33 mouse cellular contexts compared by ENCODE assay signal in genomic region chr15:6995246-6995645, GRCm38 (mm10).
DNase-seq lines count a peak whose midpoint lies in the region; ATAC-seq and TF ChIP-seq lines count a peak whose summit lies in the region.
"Had no signal": no experiment of that assay in that cellular context is flagged by ENCODE, and none has a peak within 500 bp of the region (broad histone marks: within the 10 kb centered on the region; RNA-seq: fewer than 3 reads in every experiment).

No protein-coding gene starts in this region.

- no peaks in the 10 kb centered on the region for H3K27me3 ChIP-seq in hindbrain, postnatal 0 days (ENCODE audit: insufficient read depth, low read length)
- no peaks in the 10 kb centered on the region for H3K27me3 ChIP-seq in hindbrain, embryonic 11.5 days (ENCODE audit: control insufficient read depth, insufficient read depth, low read length)
- no peaks in the 10 kb centered on the region for H3K27me3 ChIP-seq in kidney, embryonic 14.5 days (ENCODE audit: control insufficient read depth, insufficient read depth, low read length)
- no peaks in the 10 kb centered on the region for H3K27me3 ChIP-seq in stomach, postnatal 0 days (ENCODE audit: control insufficient read depth, insufficient read depth, low read length)
- H3K27me3 ChIP-seq in forebrain, embryonic 16.5 days (replicated peaks; ENCODE audit: control insufficient read depth, insufficient read depth, low read length) = no peaks in the 10 kb centered on the region
- H3K27me3 ChIP-seq: embryonic facial prominence, embryonic 13.5 days; hindbrain, embryonic 13.5 days; limb, embryonic 15.5 days; liver, embryonic 15.5 days; midbrain, embryonic 12.5 days; neural tube, embryonic 12.5 days had no signal

- H3K4me2 ChIP-seq in hindbrain, postnatal 0 days (ENCODE audit: low read depth, low read length) = no peak overlapping the region
- no peak overlapping the region for H3K4me2 ChIP-seq in hindbrain, embryonic 11.5 days (replicated peaks; ENCODE audit: low read depth, low read length)
- H3K4me2 ChIP-seq in kidney, embryonic 14.5 days (replicated peaks; ENCODE audit: low read depth, low read length) = no peak overlapping the region
- no peak overlapping the region for H3K4me2 ChIP-seq in stomach, postnatal 0 days (replicated peaks; ENCODE audit: low read depth)
- H3K4me2 ChIP-seq in forebrain, embryonic 16.5 days (ENCODE audit: low read length) = no peak overlapping the region
- H3K4me2 ChIP-seq: embryonic facial prominence, embryonic 13.5 days; heart, embryonic 11.5 days; hindbrain, embryonic 13.5 days; limb, embryonic 15.5 days; liver, embryonic 15.5 days; midbrain, embryonic 12.5 days; neural tube, embryonic 12.5 days had no signal

- 46% methylated on average over 3 of the region's 3 CpGs for WGBS in hindbrain, postnatal 0 days
- 73% methylated on average over 3 of the region's 3 CpGs for WGBS in hindbrain, embryonic 11.5 days
- WGBS in kidney, embryonic 14.5 days = 43% methylated on average over 3 of the region's 3 CpGs
- 35% methylated on average over 3 of the region's 3 CpGs for WGBS in stomach, postnatal 0 days
- WGBS in forebrain, embryonic 16.5 days = 68% methylated on average over 3 of the region's 3 CpGs

- no peaks in the 10 kb centered on the region for H3K36me3 ChIP-seq in hindbrain, postnatal 0 days (ENCODE audit: insufficient read depth, low read length)
- no peaks in the 10 kb centered on the region for H3K36me3 ChIP-seq in hindbrain, embryonic 11.5 days (ENCODE audit: control insufficient read depth, insufficient read depth, low read length)
- H3K36me3 ChIP-seq in kidney, embryonic 14.5 days (ENCODE audit: control insufficient read depth, insufficient read depth, low read length) = no peaks in the 10 kb centered on the region
- H3K36me3 ChIP-seq in stomach, postnatal 0 days (ENCODE audit: control insufficient read depth, insufficient read depth, low read length) = no peaks in the 10 kb centered on the region
- H3K36me3 ChIP-seq in forebrain, embryonic 16.5 days (ENCODE audit: control insufficient read depth, insufficient read depth) = no peaks in the 10 kb centered on the region
- H3K36me3 ChIP-seq: embryonic facial prominence, embryonic 13.5 days; G1E; hindbrain, embryonic 13.5 days; limb, embryonic 15.5 days; liver, embryonic 15.5 days; midbrain, embryonic 12.5 days; neural tube, embryonic 12.5 days had no signal

- no peak for ATAC-seq in hindbrain, postnatal 0 days
- ATAC-seq in hindbrain, embryonic 11.5 days (ENCODE audit: low FRiP score) = no peak
- ATAC-seq in kidney, embryonic 14.5 days (ENCODE audit: low FRiP score, low TSS enrichment) = no peak
- ATAC-seq in stomach, postnatal 0 days (ENCODE audit: low FRiP score, low TSS enrichment) = no peak
- ATAC-seq in forebrain, embryonic 16.5 days = no peak
- ATAC-seq: forebrain, embryonic 14.5 days; intestine, postnatal 0 days had no signal

- no peak for TF ChIP-seq EP300 in stomach, postnatal 0 days (optimal IDR thresholded peaks at IDR 0.05)

- H3K9me3 ChIP-seq in hindbrain, postnatal 0 days (ENCODE audit: low read length) = no peaks in the 10 kb centered on the region
- H3K9me3 ChIP-seq in hindbrain, embryonic 11.5 days (ENCODE audit: control insufficient read depth, low read length) = no peaks in the 10 kb centered on the region
- H3K9me3 ChIP-seq in kidney, embryonic 14.5 days (ENCODE audit: control insufficient read depth, low read length) = no peaks in the 10 kb centered on the region
- H3K9me3 ChIP-seq in stomach, postnatal 0 days (ENCODE audit: control insufficient read depth, low read length) = no peaks in the 10 kb centered on the region
- no peaks in the 10 kb centered on the region for H3K9me3 ChIP-seq in forebrain, embryonic 16.5 days (ENCODE audit: control insufficient read depth, low read length)
- H3K9me3 ChIP-seq: embryonic facial prominence, embryonic 13.5 days; G1E; hindbrain, embryonic 13.5 days; limb, embryonic 15.5 days; liver, embryonic 15.5 days; megakaryocyte, embryonic 14.5 days; midbrain, embryonic 12.5 days; neural tube, embryonic 12.5 days had no signal

- DNase-seq in hindbrain, postnatal 0 days (ENCODE audit: low spot score) = no peak
- no peak for DNase-seq in hindbrain, embryonic 11.5 days (ENCODE audit: low spot score)
- DNase-seq in kidney, postnatal 25 days = peak; percentile 40 to 43
- DNase-seq in retina, postnatal 1 day = peak; percentile 10
- DNase-seq in retina, embryonic 14.5 days (ENCODE audit: low spot score) = no peak
- no peak for DNase-seq in stomach, postnatal 0 days (ENCODE audit: low spot score)
- DNase-seq: adrenal gland, postnatal 25 days; cerebellum, adult 11-12 months; cerebellum, adult 9-11 months; embryo, embryonic 11 days; gastrocnemius, postnatal 25 days; heart, adult 18-20 months; heart, postnatal 36 days; lung, postnatal 36 days; right cerebral cortex, postnatal 14 days; thymus, adult 18-20 months; thymus, postnatal 36 days had no signal

- no peaks in the 10 kb centered on the region for H3K4me1 ChIP-seq in hindbrain, postnatal 0 days (ENCODE audit: insufficient read depth, low read length)
- H3K4me1 ChIP-seq in hindbrain, embryonic 11.5 days (replicated peaks; ENCODE audit: control insufficient read depth, insufficient read depth, low read length) = no peaks in the 10 kb centered on the region
- no peaks in the 10 kb centered on the region for H3K4me1 ChIP-seq in kidney, embryonic 14.5 days (ENCODE audit: control insufficient read depth, insufficient read depth, low read length)
- no peaks in the 10 kb centered on the region for H3K4me1 ChIP-seq in stomach, postnatal 0 days (replicated peaks; ENCODE audit: control insufficient read depth, insufficient read depth)
- no peaks in the 10 kb centered on the region for H3K4me1 ChIP-seq in forebrain, embryonic 16.5 days (replicated peaks; ENCODE audit: control insufficient read depth, insufficient read depth, low read length)
- H3K4me1 ChIP-seq: embryonic facial prominence, embryonic 13.5 days; hindbrain, embryonic 13.5 days; liver, embryonic 15.5 days; midbrain, embryonic 12.5 days; neural tube, embryonic 12.5 days had no signal

- no peak overlapping the region for H3K27ac ChIP-seq in hindbrain, postnatal 0 days
- no peak overlapping the region for H3K27ac ChIP-seq in hindbrain, embryonic 11.5 days (ENCODE audit: low read depth, low read length)
- no peak overlapping the region for H3K27ac ChIP-seq in kidney, embryonic 14.5 days (ENCODE audit: low read depth, low read length)
- no peak overlapping the region for H3K27ac ChIP-seq in stomach, postnatal 0 days (replicated peaks)
- no peak overlapping the region for H3K27ac ChIP-seq in forebrain, embryonic 16.5 days (ENCODE audit: low read length)
- H3K27ac ChIP-seq: embryonic facial prominence, embryonic 13.5 days; hindbrain, embryonic 13.5 days; layer of hippocampus, adult 2 months; limb, embryonic 15.5 days; liver, embryonic 15.5 days; midbrain, embryonic 12.5 days; neural tube, embryonic 12.5 days had no signal

- peak; percentile 24; the same call in 1 of the 2 replicates for TF ChIP-seq CTCF in hindbrain, postnatal 0 days (IDR thresholded peaks at IDR 0.05; ENCODE audit: low read depth)
- peak; percentile 38 for TF ChIP-seq CTCF in stomach, postnatal 0 days (IDR thresholded peaks at IDR 0.05; ENCODE audit: low read depth)

- H3K4me3 ChIP-seq in hindbrain, postnatal 0 days (ENCODE audit: low read length) = no peak overlapping the region
- H3K4me3 ChIP-seq in hindbrain, embryonic 11.5 days (ENCODE audit: low read depth, low read length) = no peak overlapping the region
- H3K4me3 ChIP-seq in kidney, embryonic 14.5 days (ENCODE audit: low read length) = no peak overlapping the region
- no peak overlapping the region for H3K4me3 ChIP-seq in stomach, postnatal 0 days (ENCODE audit: low read depth, low read length)
- no peak overlapping the region for H3K4me3 ChIP-seq in forebrain, embryonic 16.5 days (replicated peaks; ENCODE audit: low read length)
- H3K4me3 ChIP-seq: embryonic facial prominence, embryonic 13.5 days; erythroblast, embryonic 14.5 days; hindbrain, embryonic 13.5 days; layer of hippocampus, adult 2 months; limb, embryonic 15.5 days; liver, embryonic 15.5 days; megakaryocyte, embryonic 14.5 days; midbrain, embryonic 12.5 days; myocyte; neural tube, embryonic 12.5 days had no signal

- no peak overlapping the region for H3K9ac ChIP-seq in hindbrain, postnatal 0 days (replicated peaks; ENCODE audit: low read length)
- no peak overlapping the region for H3K9ac ChIP-seq in hindbrain, embryonic 11.5 days (ENCODE audit: low read depth, low read length)
- no peak overlapping the region for H3K9ac ChIP-seq in kidney, embryonic 14.5 days (ENCODE audit: low read depth, low read length)
- H3K9ac ChIP-seq in stomach, postnatal 0 days (ENCODE audit: low read length) = no peak overlapping the region
- H3K9ac ChIP-seq in forebrain, embryonic 16.5 days (replicated peaks; ENCODE audit: low read depth, low read length) = no peak overlapping the region
- H3K9ac ChIP-seq: embryonic facial prominence, embryonic 13.5 days; hindbrain, embryonic 13.5 days; limb, embryonic 15.5 days; liver, embryonic 15.5 days; midbrain, embryonic 12.5 days; neural tube, embryonic 12.5 days had no signal

Comparison
In these comparisons a context has a peak if more than half of its experiments do, and no peak if none do; other contexts are left out.
1. DNase-seq: peak in kidney, postnatal 25 days (2 of 2) and retina, postnatal 1 day (single experiment); none in hindbrain, postnatal 0 days (single experiment), hindbrain, embryonic 11.5 days (single experiment), retina, embryonic 14.5 days (single experiment) and stomach, postnatal 0 days (single experiment).